Mouse (Mus musculus) natural killer cell, adult 2 months (primary cell): ENCODE measurements around the gene 4931400O07Rik.

Experiments used
- DNase-seq, 2 experiments: peaks; one replicate each; pipeline ENCODE4 v3.0.0; 2022; ENCODE audit warnings: low spot score in 2 of 2

4931400O07Rik gene

GRCm38 (mm10) chrX:62467691-62468090 is at the start of gene 4931400O07Rik:
Gene 4931400O07Rik (plus strand): TSS chrX:62467991.
- DNase-seq, result no peak
